Mouse (Mus musculus): Measurements from ENCODE around the gene Eef1g. TPM values are rescaled to one million over a fixed set of nuclear protein-coding genes. Genes with fewer than 3 reads are reported as not detected.
A peak's percentile ranks its signal among the peaks of the same experiment; 100 is the strongest.

Gene Eef1g
- polyA plus RNA-seq, 1 experiment from 2014 or later = 297 TPM

- H3K4me3 ChIP-seq (ENCODE audit: low read depth, low read length) = no peak overlapping the region
- H3K4me2 ChIP-seq (ENCODE audit: low read depth, low read length) = no peak overlapping the region; the same call in 1 of the 2 replicates
- H3K9me3 ChIP-seq (ENCODE audit: control insufficient read depth, low read length) = no peaks in the 10 kb centered on the region
- H3K4me1 ChIP-seq (ENCODE audit: control insufficient read depth, insufficient read depth, low read length) = peaks cover 9% of the 10 kb centered on the region
- H3K9ac ChIP-seq (replicated peaks; ENCODE audit: low read depth, low read length) = no peak overlapping the region
- ATAC-seq (ENCODE audit: low read depth) = no peak
- no peak overlapping the region for H3K27ac ChIP-seq (ENCODE audit: low read depth, low read length)
- no peaks in the 10 kb centered on the region for H3K36me3 ChIP-seq (ENCODE audit: control insufficient read depth, insufficient read depth, low read length)
- H3K27me3 ChIP-seq (ENCODE audit: control insufficient read depth, insufficient read depth, low read length) = 0 out of 2 replicates have a peak, but pooled peaks cover 11% of the 10 kb centered on the region
- 79% methylated on average over 13 of the region's 13 CpGs for WGBS
Measured at GRCm38 (mm10) chr19:8991871-8992735, 25.3 kb downstream of the Eef1g start.

- H3K9ac ChIP-seq (replicated peaks; ENCODE audit: low read depth, low read length) = no peak overlapping the region
- H3K27ac ChIP-seq (ENCODE audit: low read depth, low read length) = no peak overlapping the region
Measured at GRCm38 (mm10) chr19:8992769-8993624, 26.2 kb downstream of the Eef1g start.

GRCm38 (mm10) chr19:8993625-8993912, 26.7 kb downstream of the Eef1g start:
- no peak overlapping the region for H3K4me3 ChIP-seq (ENCODE audit: low read depth, low read length)
- peaks cover 9% of the 10 kb centered on the region for H3K4me1 ChIP-seq (ENCODE audit: control insufficient read depth, insufficient read depth, low read length)
- H3K36me3 ChIP-seq (ENCODE audit: control insufficient read depth, insufficient read depth, low read length) = no peaks in the 10 kb centered on the region
- no peak overlapping the region for H3K9ac ChIP-seq (replicated peaks; ENCODE audit: low read depth, low read length)
- H3K27me3 ChIP-seq (ENCODE audit: control insufficient read depth, insufficient read depth, low read length) = 0 out of 2 replicates have a peak, but pooled peaks cover 1% of the 10 kb centered on the region
- H3K9me3 ChIP-seq (ENCODE audit: control insufficient read depth, low read length) = no peaks in the 10 kb centered on the region
- no peak overlapping the region for H3K4me2 ChIP-seq (ENCODE audit: low read depth, low read length)
- H3K27ac ChIP-seq (ENCODE audit: low read depth, low read length) = no peak overlapping the region
- ATAC-seq (ENCODE audit: low read depth) = no peak
- WGBS = 43% methylated on average over 2 of the region's 2 CpGs

More at GRCm38 (mm10) chr19:8992769-8993624, 26.2 kb downstream of the Eef1g start:
- H3K9me3 ChIP-seq (ENCODE audit: control insufficient read depth, low read length) = no peaks in the 10 kb centered on the region
- H3K4me2 ChIP-seq (ENCODE audit: low read depth, low read length) = no peak overlapping the region
- no peak overlapping the region for H3K4me3 ChIP-seq (ENCODE audit: low read depth, low read length)
- peaks cover 9% of the 10 kb centered on the region for H3K4me1 ChIP-seq (ENCODE audit: control insufficient read depth, insufficient read depth, low read length)
- 23% methylated on average over 12 of the region's 12 CpGs for WGBS
- ATAC-seq (ENCODE audit: low read depth) = no peak
- 0 out of 2 replicates have a peak, but pooled peaks cover 7% of the 10 kb centered on the region for H3K27me3 ChIP-seq (ENCODE audit: control insufficient read depth, insufficient read depth, low read length)
- no peaks in the 10 kb centered on the region for H3K36me3 ChIP-seq (ENCODE audit: control insufficient read depth, insufficient read depth, low read length)

- peaks cover 4% of the 10 kb centered on the region for H3K4me1 ChIP-seq (ENCODE audit: control insufficient read depth, insufficient read depth, low read length)
- no peaks in the 10 kb centered on the region for H3K27me3 ChIP-seq (ENCODE audit: control insufficient read depth, insufficient read depth, low read length)
- no peaks in the 10 kb centered on the region for H3K9me3 ChIP-seq (ENCODE audit: control insufficient read depth, low read length)
- H3K9ac ChIP-seq (replicated peaks; ENCODE audit: low read depth, low read length) = no peak overlapping the region
- no peak overlapping the region for H3K4me2 ChIP-seq (ENCODE audit: low read depth, low read length)
- H3K27ac ChIP-seq (ENCODE audit: low read depth, low read length) = no peak overlapping the region
- H3K4me3 ChIP-seq (ENCODE audit: low read depth, low read length) = no peak overlapping the region
- 83% methylated on average over 10 of the region's 10 CpGs for WGBS
- H3K36me3 ChIP-seq (ENCODE audit: control insufficient read depth, insufficient read depth, low read length) = no peaks in the 10 kb centered on the region
- ATAC-seq (ENCODE audit: low read depth) = no peak
Measured at GRCm38 (mm10) chr19:8994813-8995607, 28.2 kb downstream of the Eef1g start.

- 91% methylated on average over 6 of the region's 6 CpGs for WGBS
- no peaks in the 10 kb centered on the region for H3K36me3 ChIP-seq (ENCODE audit: control insufficient read depth, insufficient read depth, low read length)
Measured at GRCm38 (mm10) chr19:8996601-8997000, 29.8 kb downstream of the Eef1g start.

GRCm38 (mm10) chr19:8997546-8997945, 30.7 kb downstream of the Eef1g start:
- no peak overlapping the region for H3K4me2 ChIP-seq (ENCODE audit: low read depth, low read length)
- WGBS = 77% methylated on average over 4 of the region's 4 CpGs
- H3K36me3 ChIP-seq (ENCODE audit: control insufficient read depth, insufficient read depth, low read length) = no peaks in the 10 kb centered on the region
- H3K9ac ChIP-seq (replicated peaks; ENCODE audit: low read depth, low read length) = no peak overlapping the region
- no peak overlapping the region for H3K27ac ChIP-seq (ENCODE audit: low read depth, low read length)
- H3K9me3 ChIP-seq (ENCODE audit: control insufficient read depth, low read length) = no peaks in the 10 kb centered on the region
- no peaks in the 10 kb centered on the region for H3K4me1 ChIP-seq (ENCODE audit: control insufficient read depth, insufficient read depth, low read length)
- ATAC-seq (ENCODE audit: low read depth) = peak; percentile 51
- H3K27me3 ChIP-seq (ENCODE audit: control insufficient read depth, insufficient read depth, low read length) = no peaks in the 10 kb centered on the region
- no peak overlapping the region for H3K4me3 ChIP-seq (ENCODE audit: low read depth, low read length)

More at GRCm38 (mm10) chr19:8996601-8997000, 29.8 kb downstream of the Eef1g start:
- H3K4me3 ChIP-seq (ENCODE audit: low read depth, low read length) = no peak overlapping the region
- no peak for ATAC-seq (ENCODE audit: low read depth)
- no peaks in the 10 kb centered on the region; the same call in 1 of the 2 replicates for H3K4me1 ChIP-seq (ENCODE audit: control insufficient read depth, insufficient read depth, low read length)
- no peak overlapping the region for H3K27ac ChIP-seq (ENCODE audit: low read depth, low read length)
- H3K9me3 ChIP-seq (ENCODE audit: control insufficient read depth, low read length) = no peaks in the 10 kb centered on the region
- no peaks in the 10 kb centered on the region for H3K27me3 ChIP-seq (ENCODE audit: control insufficient read depth, insufficient read depth, low read length)
- H3K9ac ChIP-seq (replicated peaks; ENCODE audit: low read depth, low read length) = no peak overlapping the region
- H3K4me2 ChIP-seq (ENCODE audit: low read depth, low read length) = no peak overlapping the region

- Histone ChIP-seq H3K9me3 (ENCODE audit: control insufficient read depth, low read length) (no peaks in the 10 kb centered on the region), H3K4me1 (ENCODE audit: control insufficient read depth, insufficient read depth, low read length) (no peaks in the 10 kb centered on the region), H3K27ac (ENCODE audit: low read depth, low read length) (no peak overlapping the region), H3K4me3 (ENCODE audit: low read depth, low read length) (no peak overlapping the region), H3K27me3 (ENCODE audit: control insufficient read depth, insufficient read depth, low read length) (no peaks in the 10 kb centered on the region), H3K4me2 (ENCODE audit: low read depth, low read length) (no peak overlapping the region), H3K9ac (replicated peaks; ENCODE audit: low read depth, low read length) (no peak overlapping the region), H3K36me3 (ENCODE audit: control insufficient read depth, insufficient read depth, low read length) (no peaks in the 10 kb centered on the region)
- ATAC-seq (ENCODE audit: low read depth) = no peak
- WGBS = 82% methylated on average over 6 of the region's 6 CpGs
Measured at GRCm38 (mm10) chr19:8998546-8998945, 31.7 kb downstream of the Eef1g start.

- no peaks in the 10 kb centered on the region for H3K36me3 ChIP-seq (ENCODE audit: control insufficient read depth, insufficient read depth, low read length)
- H3K4me1 ChIP-seq (ENCODE audit: control insufficient read depth, insufficient read depth, low read length) = no peaks in the 10 kb centered on the region
- H3K9ac ChIP-seq (replicated peaks; ENCODE audit: low read depth, low read length) = no peak overlapping the region
- H3K9me3 ChIP-seq (ENCODE audit: control insufficient read depth, low read length) = no peaks in the 10 kb centered on the region
- ATAC-seq (ENCODE audit: low read depth) = no peak
- no peak overlapping the region for H3K27ac ChIP-seq (ENCODE audit: low read depth, low read length)
- WGBS = 84% methylated on average over 4 of the region's 4 CpGs
- no peak overlapping the region for H3K4me3 ChIP-seq (ENCODE audit: low read depth, low read length)
- no peak overlapping the region for H3K4me2 ChIP-seq (ENCODE audit: low read depth, low read length)
- no peaks in the 10 kb centered on the region for H3K27me3 ChIP-seq (ENCODE audit: control insufficient read depth, insufficient read depth, low read length)
Measured at GRCm38 (mm10) chr19:8999223-8999622, 32.4 kb downstream of the Eef1g start.

Measured in neural tube, embryonic 14.5 days (tissue).